Comparison of ENCODE assay signal across 19 mouse cellular contexts in genomic region chr10:34363756-34364155, GRCm38 (mm10). TPM values are rescaled to one million over a fixed set of nuclear protein-coding genes. Genes with fewer than 3 reads are reported as not detected.
DNase-seq lines count a peak whose midpoint lies in the region; ATAC-seq and TF ChIP-seq lines count a peak whose summit lies in the region.
"Had no signal": no experiment of that assay in that cellular context is flagged by ENCODE, and none has a peak within 500 bp of the region (broad histone marks: within the 10 kb centered on the region; RNA-seq: fewer than 3 reads in every experiment).

No protein-coding gene starts in this region.

- H3K9ac ChIP-seq in lung, postnatal 0 days (replicated peaks; ENCODE audit: low read depth) = no peak overlapping the region

- H3K4me1 ChIP-seq in lung, postnatal 0 days (ENCODE audit: insufficient read depth, low read depth, low read length) = no peaks in the 10 kb centered on the region
- H3K4me1 ChIP-seq: megakaryocyte, embryonic 14.5 days had no signal

- TF ChIP-seq EP300 in lung, postnatal 0 days (IDR thresholded peaks at IDR 0.05) = no peak

- intact Hi-C loops in heart, postnatal 14 days (cut with DNase I) = no loop called here
- intact Hi-C loops in heart, postnatal 25 days (cut with DNase I) = no loop called here

- TF ChIP-seq CTCF in lung, postnatal 0 days (IDR thresholded peaks at IDR 0.05) = no peak

- DNase-seq in cerebellum, postnatal 10 days = peak; percentile 71 to 76
- DNase-seq in heart, postnatal 14 days = peak; percentile 24 to 44
- no peak for DNase-seq in heart, postnatal 25 days (ENCODE audit: low spot score)
- peak; percentile 45 for DNase-seq in lung, postnatal 14 days
- no peak for DNase-seq in lung, postnatal 0 days (ENCODE audit: low spot score)
- no peak for DNase-seq in thymus, postnatal 14 days
- DNase-seq: kidney, adult 11 months; layer of hippocampus, postnatal 36 days; right cerebral cortex, adult 18-20 months had no signal

- no peaks in the 10 kb centered on the region for H3K9me3 ChIP-seq in lung, postnatal 0 days (ENCODE audit: low read length)
- H3K9me3 ChIP-seq: megakaryocyte, embryonic 14.5 days had no signal

- no peak for ATAC-seq in cerebellum, adult (ENCODE audit: insufficient number of reproducible peaks, low FRiP score, low TSS enrichment)
- no peak for ATAC-seq in lung, postnatal 0 days
- ATAC-seq: activated CD4-positive, CD25-positive, alpha-beta regulatory T cell, adult 4 months; hindbrain, embryonic 16.5 days; midbrain, embryonic 16.5 days; Patski had no signal

- no peak overlapping the region for H3K4me3 ChIP-seq in lung, postnatal 0 days (ENCODE audit: low read depth, low read length)
- H3K4me3 ChIP-seq: megakaryocyte, embryonic 14.5 days had no signal

- H3K4me2 ChIP-seq in lung, postnatal 0 days (replicated peaks; ENCODE audit: low read depth, low read length) = no peak overlapping the region

- H3K27ac ChIP-seq in lung, postnatal 0 days (ENCODE audit: low read length) = no peak overlapping the region

- no peaks in the 10 kb centered on the region for H3K36me3 ChIP-seq in lung, postnatal 0 days (ENCODE audit: insufficient read depth, low read length)

- H3K27me3 ChIP-seq in lung, postnatal 0 days (replicated peaks; ENCODE audit: insufficient read depth, low read length) = no peaks in the 10 kb centered on the region
- H3K27me3 ChIP-seq: megakaryocyte, embryonic 14.5 days; Patski had no signal

RNA-seq across cellular contexts. Expression of gene Col10a1, which starts 26.0 kb away (rescaled TPM):
- total RNA-seq in heart, postnatal 14 days (2021) = under 1 TPM; 0.07 to 0.14 TPM
- not detected for total RNA-seq in heart, postnatal 25 days (2021)
- polyA plus RNA-seq in lung, postnatal 0 days (2015; fragmentation: Nextera tagmentation; extraction: Ambion mirVana) = 0.11 and 0.19 TPM in 2 replicates
- total RNA-seq: granulocyte monocyte progenitor cell, adult 5-6 weeks; heart, postnatal 36 days; layer of hippocampus, postnatal 36 days; liver, adult 2 months had no signal
- polyA plus RNA-seq: liver, adult 2 months; Patski; small intestine, adult 2 months had no signal

RNA-seq across cellular contexts. Expression of gene Nt5dc1, which starts 54.6 kb away (rescaled TPM):
- 10 to 100 TPM in 1 of 2 experiments, 1 to 10 TPM in 1; 9.8 to 14.3 TPM for total RNA-seq in heart, postnatal 14 days (2021)
- total RNA-seq in heart, postnatal 25 days (2021) = 10 to 100 TPM; 10.7 to 11.2 TPM
- 11.3 and 12.7 TPM in 2 replicates for polyA plus RNA-seq in lung, postnatal 0 days (2015; fragmentation: Nextera tagmentation; extraction: Ambion mirVana)

Comparison
In these comparisons a context has a peak if more than half of its experiments do, and no peak if none do; other contexts are left out.
1. DNase-seq: peak in cerebellum, postnatal 10 days (2 of 2), heart, postnatal 14 days (2 of 2) and lung, postnatal 14 days (single experiment); none in heart, postnatal 25 days (single experiment), lung, postnatal 0 days (single experiment) and thymus, postnatal 14 days (single experiment).